Mouse (Mus musculus): ENCODE measurements around the gene Zeb2.

- TF ChIP-seq MAX (IDR thresholded peaks at IDR 0.05): no peak
- no peak for TF ChIP-seq CTCF (IDR thresholded peaks at IDR 0.05; ENCODE audit: control insufficient read depth, insufficient read depth, insufficient read length)
- no peak for TF ChIP-seq MYOD1 (IDR thresholded peaks at IDR 0.05; ENCODE audit: control insufficient read depth, insufficient read length, low read depth)
- TF ChIP-seq MYOG (IDR thresholded peaks at IDR 0.05; ENCODE audit: control insufficient read depth, extremely low read depth, insufficient read length): no peak
- no peak for TF ChIP-seq CEBPB (IDR thresholded peaks at IDR 0.05; ENCODE audit: low read depth)
- TF ChIP-seq USF1 (IDR thresholded peaks at IDR 0.05; ENCODE audit: low read depth): no peak
- no peak for TF ChIP-seq FOSL1 (IDR thresholded peaks at IDR 0.05; ENCODE audit: insufficient read depth, low read length, poor library complexity, severe bottlenecking)
Observed at GRCm38 (mm10) chr2:45056856-45057562, 60.2 kb downstream of the Zeb2 start.

Measured in C2C12 (cell line).